Mouse (Mus musculus) embryonic facial prominence, embryonic 14.5 days (tissue): ENCODE results near the gene Ttc16. TPM values are rescaled to one million over a fixed set of nuclear protein-coding genes. Genes with fewer than 3 reads are reported as not detected.
A peak's percentile ranks its signal among the peaks of the same experiment; 100 is the strongest.

Source experiments
- ATAC-seq: fragments of 200-750 bp; cut with Nextera tagmentation; 2 replicates; pipeline ENCODE4 v1.8.0; 2017; ENCODE audit warnings: low read depth, moderate number of reproducible peaks, moderate TSS enrichment
- DNase-seq: peaks from one replicate; pipeline ENCODE4 v3.0.0-alpha.2; 2015; ENCODE audit warnings: low spot score
- H3K27ac ChIP-seq: fragments of 300-500 bp; sonication (generic); replicated peaks from 2 replicates; pipeline ENCODE4 v1.5.1; 2014; ENCODE audit warnings: low read depth, mild to moderate bottlenecking, low read length, moderate library complexity
- H3K27me3 ChIP-seq: fragments of 300-500 bp; sonication (generic); replicated peaks from 2 replicates; pipeline ENCODE4 v1.6.1; 2014; ENCODE audit warnings: low read length; ENCODE audit not compliant: control insufficient read depth, insufficient read depth
- H3K36me3 ChIP-seq: fragments of 300-500 bp; sonication (generic); 2 replicates; pipeline ENCODE4 v1.6.1; 2014; ENCODE audit warnings: low read length, mixed read lengths; ENCODE audit not compliant: control insufficient read depth, insufficient read depth
- H3K4me1 ChIP-seq: fragments of 300-500 bp; sonication (generic); 2 replicates; pipeline ENCODE4 v1.6.1; 2014; ENCODE audit warnings: antibody characterized with exemption, low read length; ENCODE audit not compliant: control insufficient read depth, insufficient read depth
- H3K4me2 ChIP-seq: fragments of 300-500 bp; sonication (generic); 2 replicates; pipeline ENCODE4 v1.6.1; 2014; ENCODE audit warnings: low read depth, mild to moderate bottlenecking, low read length, moderate library complexity, mixed read lengths
- H3K4me3 ChIP-seq: fragments of 300-500 bp; sonication (generic); 2 replicates; pipeline ENCODE4 v1.5.1; 2014; ENCODE audit warnings: low read depth, mild to moderate bottlenecking, low read length
- H3K9ac ChIP-seq: fragments of 300-500 bp; sonication (generic); 2 replicates; pipeline ENCODE4 v1.6.1; 2014; ENCODE audit warnings: low read depth, mild to moderate bottlenecking, low read length, moderate library complexity, mixed read lengths
- H3K9me3 ChIP-seq: fragments of 300-500 bp; sonication (generic); 2 replicates; pipeline ENCODE4 v1.6.1; 2016; ENCODE audit warnings: low read length; ENCODE audit not compliant: control insufficient read depth
- WGBS: fragments of 180-500 bp; shearing (Covaris S2); extraction: QIAGEN DNeasy Blood & Tissue Kit; methylation state at CpG from one replicate; pipeline ENCODE4 v1.1.7; 2014; 5-methylcytosine and 5-hydroxymethylcytosine counted together
- microRNA counts: library from miRNA; unstranded; fragments of <30 nt; microRNA quantifications from one replicate; lab custom pipeline; 2017
- microRNA-seq: library from miRNA; unstranded; fragments of <30 nt; microRNA quantifications from one replicate; pipeline ENCODE4, GENCODE M21; 2016; ENCODE audit warnings: borderline number of aligned reads
- polyA plus RNA-seq: library from polyadenylated mRNA; unstranded; fragments of >200 nt; fragmentation: Nextera tagmentation; extraction: Ambion mirVana; gene quantifications from 2 replicates; pipeline ENCODE4 v1.2.1, GENCODE M21; 2014

Ttc16 gene
- polyA plus RNA-seq, 1 experiment from 2014 or later, result 0.85 TPM

DNA sequence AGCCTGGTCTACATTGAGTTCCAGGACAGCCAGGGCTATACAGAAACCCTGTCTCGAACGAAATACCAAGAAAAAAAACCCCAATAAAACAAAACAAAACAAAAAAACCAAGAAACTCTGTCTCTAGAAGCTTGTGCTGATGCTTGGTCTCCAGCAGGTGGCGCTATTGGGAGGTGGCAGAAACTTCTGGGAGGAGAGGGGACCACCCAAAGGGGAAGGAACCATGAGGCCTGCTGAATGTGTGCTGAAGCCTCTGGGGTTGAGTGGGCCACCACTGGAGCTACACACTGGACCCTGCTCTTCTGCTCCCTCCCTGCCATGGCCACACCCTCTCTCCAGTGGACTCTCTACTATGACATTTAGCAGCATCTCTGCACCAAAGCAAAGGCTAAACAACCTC lies 66.8 kb downstream of the Ttc16 start:
- Histone ChIP-seq H3K4me3 (no peak overlapping the region), H3K27me3 (no peaks in the 10 kb centered on the region), H3K4me1 (0 out of 2 replicates have a peak, but pooled peaks cover 3% of the 10 kb centered on the region), H3K4me2 (no peak overlapping the region), H3K9me3 (no peaks in the 10 kb centered on the region), H3K9ac (no peak overlapping the region), H3K36me3 (peaks cover 70% of the 10 kb centered on the region), H3K27ac (no peak overlapping the region)
- ATAC-seq (no peak), DNase-seq (peak; percentile 73)
- WGBS, result 50% methylated on average over 3 of the region's 3 CpGs

MicroRNA genes within 50 kb of the gene (microRNA counts, 519-probe panel; counts per million panel counts)
- 1,997 counts per million, percentile 19 among the panel's probes with 10 or more counts for microRNA mmu-miR-2861 (lab: Ali Mortazavi, UCI)

Small RNA genes within 50 kb of the gene (microRNA-seq; reads per million reads assigned to microRNA genes)
- gene Mir2861 (not detected), gene Mir3960 (not detected)

Other genes starting within 250 kb of the Ttc16 start
- gene Fam102a, start 240.3 kb downstream of the Ttc16 start, polyA plus RNA-seq, result 16.3 and 19.2 TPM in 2 replicates
- 107 and 110 TPM in 2 replicates for gene Dpm2, start 204.8 kb downstream of the Ttc16 start, polyA plus RNA-seq
- gene Pip5kl1, start 200.8 kb downstream of the Ttc16 start, polyA plus RNA-seq, result 0.38 and 1.1 TPM in 2 replicates
- 0.13 and 0.18 TPM in 2 replicates for gene 9430097D07Rik, start 199.9 kb downstream of the Ttc16 start, polyA plus RNA-seq
- 39.4 and 41.0 TPM in 2 replicates for gene St6galnac4, start 188.5 kb downstream of the Ttc16 start, polyA plus RNA-seq
- 11.1 and 12.1 TPM in 2 replicates for gene St6galnac6, start 175.9 kb downstream of the Ttc16 start, polyA plus RNA-seq
- gene Ak1, start 153.9 kb downstream of the Ttc16 start, polyA plus RNA-seq, result 97.8 and 125 TPM in 2 replicates
- 57.9 and 64.3 TPM in 2 replicates for gene Eng, start 129.0 kb downstream of the Ttc16 start, polyA plus RNA-seq
- 28.2 and 31.0 TPM in 2 replicates for gene Fpgs, start 71.5 kb downstream of the Ttc16 start, polyA plus RNA-seq
- gene Cdk9, start 62.6 kb downstream of the Ttc16 start, polyA plus RNA-seq, result 67.4 and 82.3 TPM in 2 replicates
- gene Sh2d3c, start 54.6 kb downstream of the Ttc16 start, polyA plus RNA-seq, result 21.7 and 28.3 TPM in 2 replicates
- 0.33 and 0.45 TPM in 2 replicates for gene 6330409D20Rik, start 34.6 kb downstream of the Ttc16 start, polyA plus RNA-seq
- gene Tor2a, start 18.4 kb downstream of the Ttc16 start, polyA plus RNA-seq, result 64.5 and 73.2 TPM in 2 replicates
- 5.2 and 5.8 TPM in 2 replicates for gene Ptrh1, start 153 bp upstream of the Ttc16 start, polyA plus RNA-seq
- 0.20 and 0.63 TPM in 2 replicates for gene Cfap157, start 8.8 kb upstream of the Ttc16 start, polyA plus RNA-seq
- gene Stxbp1, start 71.6 kb upstream of the Ttc16 start, polyA plus RNA-seq, result 26.8 and 29.7 TPM in 2 replicates
- 38.4 and 39.0 TPM in 2 replicates for gene Fam129b, start 100.5 kb upstream of the Ttc16 start, polyA plus RNA-seq
- 224 and 237 TPM in 2 replicates for gene Rpl12, start 185.9 kb upstream of the Ttc16 start, polyA plus RNA-seq
- gene Lrsam1, start 186.0 kb upstream of the Ttc16 start, polyA plus RNA-seq, result 9.2 and 10.9 TPM in 2 replicates
- 12.2 and 15.7 TPM in 2 replicates for gene Slc2a8, start 206.4 kb upstream of the Ttc16 start, polyA plus RNA-seq